Mouse (Mus musculus) midbrain, embryonic 15.5 days (tissue): ENCODE measurements around the gene Duxbl3. TPM values are rescaled to one million over a fixed set of nuclear protein-coding genes. Genes with fewer than 3 reads are reported as not detected.
"Not testable (repeated sequence)": the region's sequence is repeated elsewhere in the genome, so short reads cannot be mapped to it uniquely, and the experiment has no call there.

Source experiments
- ATAC-seq: fragments of 200-750 bp; cut with Nextera tagmentation; replicated peaks from 2 replicates; pipeline ENCODE4 v1.8.0; 2017; ENCODE audit warnings: moderate TSS enrichment
- H3K27ac ChIP-seq: fragments of 300-500 bp; sonication (generic); 2 replicates; pipeline ENCODE4 v1.5.1; 2015; ENCODE audit warnings: mild to moderate bottlenecking, inconsistent platforms
- H3K27me3 ChIP-seq: fragments of 300-500 bp; sonication (generic); replicated peaks from 2 replicates; pipeline ENCODE4 v1.6.1; 2015; ENCODE audit warnings: inconsistent platforms
- H3K36me3 ChIP-seq: fragments of 300-500 bp; sonication (generic); replicated peaks from 2 replicates; pipeline ENCODE4 v1.6.1; 2015; ENCODE audit warnings: inconsistent platforms
- H3K4me1 ChIP-seq: fragments of 300-500 bp; sonication (generic); 2 replicates; pipeline ENCODE4 v1.6.1; 2015; ENCODE audit warnings: inconsistent platforms
- H3K4me2 ChIP-seq: fragments of 300-500 bp; sonication (generic); 2 replicates; pipeline ENCODE4 v1.6.1; 2015; ENCODE audit warnings: inconsistent platforms, mild to moderate bottlenecking, moderate library complexity
- H3K4me3 ChIP-seq: fragments of 300-500 bp; sonication (generic); 2 replicates; pipeline ENCODE4 v1.5.1; 2015; ENCODE audit warnings: mild to moderate bottlenecking, inconsistent platforms
- H3K9ac ChIP-seq: fragments of 300-500 bp; sonication (generic); 2 replicates; pipeline ENCODE4 v1.6.1; 2015; ENCODE audit warnings: mild to moderate bottlenecking, inconsistent platforms
- H3K9me3 ChIP-seq: fragments of 300-500 bp; sonication (generic); 2 replicates; pipeline ENCODE4 v1.6.1; 2016; ENCODE audit warnings: inconsistent platforms
- WGBS: fragments of 180-500 bp; shearing (Covaris S2); methylation state at CpG from one replicate; pipeline ENCODE4 v1.1.7; 2015; ENCODE audit warnings: mixed read lengths; 5-methylcytosine and 5-hydroxymethylcytosine counted together
- polyA plus RNA-seq: library from polyadenylated mRNA; unstranded; fragments of >200 nt; fragmentation: Nextera tagmentation; extraction: Ambion mirVana; gene quantifications from 2 replicates; pipeline ENCODE4 v1.2.1, GENCODE M21; 2015

Gene Duxbl3
- polyA plus RNA-seq, result 1.3 and 2.8 TPM in 2 replicates

GRCm38 (mm10) chr14:26257756-26258617 lies at the start of gene Duxbl3:
Gene Duxbl3 (plus strand): TSS chr14:26257962.
- H3K4me1 ChIP-seq, H3K4me3 ChIP-seq, H3K9ac ChIP-seq, H3K27ac ChIP-seq, H3K27me3 ChIP-seq, H3K9me3 ChIP-seq, H3K4me2 ChIP-seq, H3K36me3 ChIP-seq: not testable (repeated sequence)
- ATAC-seq, result peak; percentile 88
- WGBS, result no CpG with 5 or more reads among the region's 25 CpGs

- H3K9me3 ChIP-seq, H3K9ac ChIP-seq, H3K36me3 ChIP-seq, H3K27ac ChIP-seq, ATAC-seq, H3K27me3 ChIP-seq, H3K4me1 ChIP-seq, H3K4me3 ChIP-seq, H3K4me2 ChIP-seq: not testable (repeated sequence)
- WGBS, result no CpG with 5 or more reads among the region's 5 CpGs
Measured at GRCm38 (mm10) chr14:26216233-26217000, 41.3 kb upstream of the Duxbl3 start.

- no CpG with 5 or more reads among the region's 2 CpGs for WGBS
- not testable (repeated sequence) for H3K27me3 ChIP-seq, H3K4me3 ChIP-seq, H3K9me3 ChIP-seq, H3K36me3 ChIP-seq, H3K9ac ChIP-seq, H3K4me2 ChIP-seq, H3K4me1 ChIP-seq, ATAC-seq, H3K27ac ChIP-seq
Measured at GRCm38 (mm10) chr14:26237183-26237582, 20.6 kb upstream of the Duxbl3 start.

- no CpG with 5 or more reads among the region's 6 CpGs for WGBS
- H3K4me3 ChIP-seq, H3K4me1 ChIP-seq, H3K9me3 ChIP-seq, ATAC-seq, H3K4me2 ChIP-seq, H3K36me3 ChIP-seq, H3K9ac ChIP-seq, H3K27me3 ChIP-seq, H3K27ac ChIP-seq: not testable (repeated sequence)
Measured at GRCm38 (mm10) chr14:26258729-26259128, 967 bp downstream of the Duxbl3 start.

- not testable (repeated sequence) for H3K27ac ChIP-seq, ATAC-seq
- no CpG with 5 or more reads among the region's 2 CpGs for WGBS
Measured at GRCm38 (mm10) chr14:26286737-26287136, 29.0 kb downstream of the Duxbl3 start.

GRCm38 (mm10) chr14:26293859-26294258 lies 36.1 kb downstream of the Duxbl3 start:
- H3K4me1 ChIP-seq, result no peaks in the 10 kb centered on the region
- no peak for ATAC-seq
- no peak overlapping the region for H3K9ac ChIP-seq
- no peaks in the 10 kb centered on the region for H3K9me3 ChIP-seq
- no peak overlapping the region for H3K4me2 ChIP-seq
- H3K27me3 ChIP-seq, result no peaks in the 10 kb centered on the region
- H3K27ac ChIP-seq, result no peak overlapping the region
- H3K4me3 ChIP-seq, result no peak overlapping the region
- H3K36me3 ChIP-seq, result no peaks in the 10 kb centered on the region
- 96% methylated on average over 1 of the region's 1 CpGs for WGBS

More at GRCm38 (mm10) chr14:26286737-26287136, 29.0 kb downstream of the Duxbl3 start:
- not testable (repeated sequence) for H3K36me3 ChIP-seq, H3K27me3 ChIP-seq, H3K4me3 ChIP-seq, H3K9me3 ChIP-seq, H3K4me2 ChIP-seq, H3K9ac ChIP-seq, H3K4me1 ChIP-seq

- no peaks in the 10 kb centered on the region for H3K36me3 ChIP-seq
- no peaks in the 10 kb centered on the region for H3K27me3 ChIP-seq
- 79% methylated on average over 4 of the region's 4 CpGs for WGBS
- no peak overlapping the region for H3K9ac ChIP-seq
- no peak for ATAC-seq
- H3K27ac ChIP-seq, result no peak overlapping the region
- H3K4me1 ChIP-seq, result no peaks in the 10 kb centered on the region
- no peaks in the 10 kb centered on the region for H3K9me3 ChIP-seq
- no peak overlapping the region for H3K4me3 ChIP-seq
- no peak overlapping the region for H3K4me2 ChIP-seq
Measured at GRCm38 (mm10) chr14:26297055-26297454, 39.3 kb downstream of the Duxbl3 start.

GRCm38 (mm10) chr14:26297484-26297883 lies 39.7 kb downstream of the Duxbl3 start:
- no peaks in the 10 kb centered on the region for H3K9me3 ChIP-seq
- no peaks in the 10 kb centered on the region for H3K36me3 ChIP-seq
- no peak overlapping the region for H3K9ac ChIP-seq
- H3K27ac ChIP-seq, result no peak overlapping the region
- no peaks in the 10 kb centered on the region for H3K27me3 ChIP-seq
- H3K4me2 ChIP-seq, result no peak overlapping the region
- H3K4me1 ChIP-seq, result no peaks in the 10 kb centered on the region
- no peak for ATAC-seq
- no peak overlapping the region for H3K4me3 ChIP-seq
- 82% methylated on average over 5 of the region's 5 CpGs for WGBS

- 37% methylated on average over 2 of the region's 2 CpGs for WGBS
- ATAC-seq, result peak; percentile 71; the same call in 1 of the 2 replicates
- no peak overlapping the region for H3K4me2 ChIP-seq
- no peaks in the 10 kb centered on the region for H3K36me3 ChIP-seq
- no peak overlapping the region for H3K9ac ChIP-seq
- no peaks in the 10 kb centered on the region for H3K27me3 ChIP-seq
- no peaks in the 10 kb centered on the region for H3K9me3 ChIP-seq
- H3K4me1 ChIP-seq, result no peaks in the 10 kb centered on the region
- no peak overlapping the region for H3K27ac ChIP-seq
- no peak overlapping the region for H3K4me3 ChIP-seq
Measured at GRCm38 (mm10) chr14:26303111-26303510, 45.3 kb downstream of the Duxbl3 start.

GRCm38 (mm10) chr14:26306032-26306431 lies 48.3 kb downstream of the Duxbl3 start:
- Histone ChIP-seq H3K9me3 (no peaks in the 10 kb centered on the region), H3K27me3 (no peaks in the 10 kb centered on the region), H3K9ac (no peak overlapping the region), H3K4me1 (no peaks in the 10 kb centered on the region), H3K4me2 (no peak overlapping the region), H3K27ac (no peak overlapping the region), H3K36me3 (no peaks in the 10 kb centered on the region), H3K4me3 (no peak overlapping the region)
- no peak for ATAC-seq
- WGBS, result 51% methylated on average over 2 of the region's 2 CpGs

GRCm38 (mm10) chr14:26308813-26309212 lies 51.1 kb downstream of the Duxbl3 start:
- ATAC-seq, result no peak
- no peak overlapping the region for H3K9ac ChIP-seq
- 66% methylated on average over 6 of the region's 6 CpGs for WGBS

GRCm38 (mm10) chr14:26309511-26309910 lies 51.7 kb downstream of the Duxbl3 start:
- no peak overlapping the region for H3K4me3 ChIP-seq
- no peaks in the 10 kb centered on the region for H3K4me1 ChIP-seq

More at GRCm38 (mm10) chr14:26308813-26309212, 51.1 kb downstream of the Duxbl3 start:
- no peaks in the 10 kb centered on the region for H3K36me3 ChIP-seq
- H3K27ac ChIP-seq, result no peak overlapping the region
- no peaks in the 10 kb centered on the region for H3K4me1 ChIP-seq
- H3K4me3 ChIP-seq, result no peak overlapping the region
- no peaks in the 10 kb centered on the region for H3K9me3 ChIP-seq
- no peaks in the 10 kb centered on the region for H3K27me3 ChIP-seq
- no peak overlapping the region for H3K4me2 ChIP-seq

More at GRCm38 (mm10) chr14:26309511-26309910, 51.7 kb downstream of the Duxbl3 start:
- ATAC-seq, result no peak
- 86% methylated on average over 1 of the region's 1 CpGs for WGBS
- Histone ChIP-seq H3K27me3 (no peaks in the 10 kb centered on the region), H3K9me3 (no peaks in the 10 kb centered on the region), H3K9ac (no peak overlapping the region), H3K4me2 (no peak overlapping the region), H3K36me3 (no peaks in the 10 kb centered on the region), H3K27ac (no peak overlapping the region)
